Mouse (Mus musculus): Measurements from ENCODE around the gene Nol9.
"Not testable (repeated sequence)": the region's sequence is repeated elsewhere in the genome, so short reads cannot be mapped to it uniquely, and the experiment has no call there.

Gene Nol9

DNA sequence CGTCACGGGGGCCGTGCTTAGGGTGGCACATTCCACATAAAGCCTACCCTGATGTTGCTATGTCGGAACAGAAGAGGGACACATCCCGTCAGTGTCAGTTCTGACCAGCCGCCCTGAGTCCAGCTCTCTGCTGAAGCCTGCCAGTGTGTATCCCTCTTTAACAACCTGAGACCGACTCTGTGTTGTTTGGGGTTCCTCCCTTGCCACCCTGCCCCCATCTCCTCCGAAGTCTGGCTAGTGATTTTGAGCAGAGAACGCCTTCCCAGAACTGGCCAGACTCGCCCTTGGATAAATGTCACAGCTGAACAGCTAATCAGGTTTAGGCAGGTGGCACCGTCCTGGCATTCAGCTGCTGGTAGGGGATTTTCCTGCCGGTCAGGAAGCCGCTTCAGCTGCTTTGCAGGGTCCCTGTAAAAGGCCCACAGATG lies 28.4 kb upstream of the Nol9 start:
- in situ Hi-C loops (cut with MboI, MseI): no loop called here

DNA sequence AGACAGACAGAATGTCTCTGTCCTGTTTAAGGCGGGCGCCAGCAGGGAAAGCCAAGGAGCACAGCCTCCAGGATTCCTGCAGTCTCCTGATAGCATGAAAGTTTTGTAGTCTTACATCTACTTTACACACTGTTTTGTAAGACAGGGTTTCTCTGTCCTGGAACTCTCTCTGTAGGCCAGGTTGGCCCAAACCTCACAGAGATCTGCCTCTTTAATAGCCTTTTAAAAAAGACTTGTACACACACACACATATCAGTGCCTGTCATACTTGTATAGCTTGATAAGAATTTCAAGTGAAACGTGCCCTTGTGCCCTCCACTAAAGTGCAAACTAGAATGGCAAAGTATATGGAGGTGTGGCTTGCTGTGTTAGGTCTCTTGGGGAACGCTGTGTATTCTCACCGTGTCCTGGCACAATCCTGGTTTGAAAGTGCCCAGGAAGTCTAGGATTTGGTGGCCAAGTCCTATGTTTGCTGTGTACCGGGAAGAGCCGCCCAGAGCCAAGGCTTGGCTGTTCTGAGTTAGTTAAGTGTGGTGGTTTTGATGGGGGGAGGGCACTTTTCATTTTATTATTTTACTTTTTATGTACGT lies 27.9 kb upstream of the Nol9 start:
- in situ Hi-C loops (cut with MboI, MseI): no loop called here

DNA sequence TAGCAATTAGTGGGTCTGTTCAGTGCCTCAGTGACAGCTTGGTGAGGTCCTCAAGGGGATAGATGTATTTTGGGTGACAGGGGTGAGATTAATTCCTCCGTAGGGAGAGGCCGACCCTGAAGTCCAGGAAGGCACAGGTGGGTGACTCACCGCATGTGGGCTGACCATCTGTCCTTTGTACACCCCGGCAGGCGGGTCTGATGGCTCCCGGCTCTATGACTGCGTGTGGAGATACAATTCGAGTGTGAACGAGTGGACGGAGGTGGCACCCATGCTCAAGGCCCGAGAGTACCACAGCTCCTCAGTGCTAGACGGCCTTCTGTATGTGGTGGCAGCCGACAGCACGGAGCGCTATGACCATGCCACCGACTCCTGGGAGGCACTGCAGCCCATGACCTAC lies 27.0 kb upstream of the Nol9 start:
- in situ Hi-C loops (cut with MboI, MseI): no loop called here

DNA sequence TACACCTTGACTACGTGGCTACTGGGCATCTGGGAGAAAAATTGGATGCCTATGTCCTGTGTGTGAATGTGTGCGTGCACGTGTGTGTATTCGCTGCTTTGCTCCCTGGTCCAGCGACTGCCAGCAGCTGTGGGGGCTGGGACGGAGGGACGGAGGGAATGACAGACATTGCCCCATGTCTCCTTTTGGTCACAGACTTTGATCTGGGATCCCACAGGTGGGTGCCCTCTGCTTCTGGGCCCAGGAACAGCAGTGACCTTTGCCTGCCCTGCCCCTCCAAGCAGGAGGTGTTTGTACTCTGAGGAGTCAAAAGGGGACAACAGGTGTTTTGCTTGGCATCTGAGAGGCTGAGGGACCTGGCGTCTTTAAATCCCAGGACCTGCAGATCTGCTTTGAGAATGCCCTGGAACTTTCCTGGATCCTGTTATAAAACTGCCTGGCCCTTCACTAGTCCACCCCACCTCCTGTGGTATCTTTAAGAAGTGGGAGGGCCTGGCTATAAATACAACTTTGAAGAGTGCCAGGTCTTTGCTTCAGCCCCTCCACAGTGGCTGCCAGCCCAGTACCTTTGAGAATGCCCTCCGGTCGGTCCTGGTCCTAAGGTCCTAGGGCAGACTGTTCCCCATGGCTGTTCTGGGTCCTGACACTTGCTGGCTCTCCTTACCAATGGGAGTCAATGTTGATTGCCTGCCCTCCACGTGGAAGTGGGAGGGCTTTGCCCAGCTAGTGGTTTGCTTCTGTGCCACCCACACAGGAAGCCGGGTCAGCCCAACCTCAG lies 25.9 kb upstream of the Nol9 start:
- in situ Hi-C loops (cut with MboI, MseI): no loop called here

DNA sequence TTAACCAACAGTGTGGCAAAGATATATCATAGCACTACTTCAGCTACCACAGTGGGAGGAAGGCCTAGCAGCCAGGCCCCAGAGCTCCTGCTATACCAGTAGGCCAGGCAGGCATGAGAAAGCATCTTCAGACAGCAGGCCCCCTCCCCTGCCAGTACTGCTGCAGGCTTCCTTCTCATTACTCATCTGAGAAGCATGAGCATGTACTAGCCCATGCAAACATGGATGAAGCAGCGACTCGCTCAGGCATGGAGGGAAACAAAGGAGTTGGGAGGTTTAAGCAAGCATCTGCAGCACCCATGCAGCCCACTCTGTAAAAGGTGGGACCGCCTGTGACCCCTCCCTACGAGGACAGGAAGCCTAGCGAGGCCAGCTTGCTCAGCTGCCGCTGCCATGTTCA lies 20.0 kb upstream of the Nol9 start:
- in situ Hi-C loops (cut with MboI, MseI): no loop called here

DNA sequence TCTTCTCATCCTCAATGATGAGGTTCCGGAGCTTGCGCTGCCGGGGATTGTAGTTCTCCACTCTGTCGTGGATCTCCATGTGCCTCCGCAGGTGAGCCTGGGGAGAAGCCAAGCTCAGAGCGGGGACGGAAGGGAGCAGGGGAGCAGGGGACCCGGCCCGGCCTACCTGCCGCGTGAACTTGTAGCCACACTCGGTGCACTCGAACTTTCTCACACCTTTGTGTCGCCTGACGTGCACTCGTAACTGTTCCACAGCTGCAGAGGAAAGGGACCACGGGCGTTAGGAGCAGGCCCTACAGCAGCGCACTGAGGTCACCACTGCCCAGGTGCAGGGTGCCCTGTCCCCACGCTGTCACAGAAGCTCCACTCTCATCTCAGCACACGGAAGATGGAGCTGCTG lies 19.1 kb upstream of the Nol9 start:
- in situ Hi-C loops (cut with MboI, MseI): no loop called here

DNA sequence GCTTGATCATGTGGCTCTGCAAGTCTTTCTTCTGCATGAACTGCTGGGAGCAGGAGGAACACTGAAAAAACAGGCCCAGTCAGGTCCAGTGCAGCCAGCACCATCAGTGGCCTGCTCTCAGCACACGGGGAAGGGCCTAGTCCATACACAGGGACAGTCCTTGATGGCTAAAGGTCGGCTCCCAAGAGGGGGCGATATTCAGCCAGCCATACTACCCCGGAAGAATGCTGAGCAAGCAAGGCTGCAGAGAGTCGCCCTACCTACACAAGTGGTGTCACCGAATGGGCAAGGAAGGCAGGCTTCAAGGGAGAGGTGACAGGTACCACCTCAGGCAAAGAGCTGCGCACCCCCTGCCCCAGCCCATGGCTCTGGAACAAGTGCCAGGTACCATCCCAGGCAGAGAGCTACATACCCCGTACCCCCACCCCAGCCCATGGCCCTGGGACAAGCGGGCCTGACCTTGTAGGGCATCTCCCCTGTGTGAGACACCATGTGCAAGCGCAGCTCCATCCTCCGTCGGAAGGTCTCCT lies 17.5 kb upstream of the Nol9 start:
- in situ Hi-C loops (cut with MboI, MseI): no loop called here

DNA sequence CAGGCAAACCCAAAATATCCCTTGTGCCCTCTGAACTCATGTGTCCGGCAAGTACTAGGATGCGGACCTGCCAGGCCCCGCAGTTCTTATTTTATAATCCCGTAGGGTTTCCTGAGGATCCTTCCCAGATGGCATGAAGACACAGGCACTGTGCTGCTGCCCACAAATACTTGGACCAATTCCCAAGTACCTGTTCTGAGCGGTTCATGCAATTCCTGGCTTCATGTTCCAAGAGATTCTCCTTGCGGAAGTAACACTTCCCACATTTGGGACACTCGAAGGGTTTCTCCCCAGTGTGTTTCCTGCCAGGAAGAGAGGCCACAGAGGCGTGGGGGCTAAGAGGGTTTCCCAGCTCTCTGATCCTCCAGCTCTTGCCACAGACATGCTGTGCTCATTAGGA lies 16.6 kb upstream of the Nol9 start:
- in situ Hi-C loops (cut with MboI, MseI): no loop called here

DNA sequence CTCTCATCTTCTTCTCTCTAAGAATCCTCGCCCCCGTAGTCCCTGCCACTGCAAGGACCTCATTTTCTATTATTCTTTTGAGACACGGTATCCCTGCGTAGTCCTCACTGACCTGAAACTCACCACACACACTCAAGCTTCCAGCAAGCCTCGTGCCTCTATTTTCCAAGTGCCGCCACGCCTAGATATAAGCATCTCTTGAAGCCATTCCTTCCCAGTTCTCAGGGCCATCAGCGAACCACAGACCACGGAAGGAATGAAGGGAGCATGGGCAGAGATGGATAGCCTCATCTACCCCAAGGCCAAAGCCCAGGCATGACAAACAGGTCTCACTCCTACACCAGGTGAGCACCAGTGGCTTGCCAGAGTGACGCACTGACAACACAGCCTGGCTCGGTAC lies 14.6 kb upstream of the Nol9 start:
- in situ Hi-C loops (cut with MboI, MseI): no loop called here

DNA sequence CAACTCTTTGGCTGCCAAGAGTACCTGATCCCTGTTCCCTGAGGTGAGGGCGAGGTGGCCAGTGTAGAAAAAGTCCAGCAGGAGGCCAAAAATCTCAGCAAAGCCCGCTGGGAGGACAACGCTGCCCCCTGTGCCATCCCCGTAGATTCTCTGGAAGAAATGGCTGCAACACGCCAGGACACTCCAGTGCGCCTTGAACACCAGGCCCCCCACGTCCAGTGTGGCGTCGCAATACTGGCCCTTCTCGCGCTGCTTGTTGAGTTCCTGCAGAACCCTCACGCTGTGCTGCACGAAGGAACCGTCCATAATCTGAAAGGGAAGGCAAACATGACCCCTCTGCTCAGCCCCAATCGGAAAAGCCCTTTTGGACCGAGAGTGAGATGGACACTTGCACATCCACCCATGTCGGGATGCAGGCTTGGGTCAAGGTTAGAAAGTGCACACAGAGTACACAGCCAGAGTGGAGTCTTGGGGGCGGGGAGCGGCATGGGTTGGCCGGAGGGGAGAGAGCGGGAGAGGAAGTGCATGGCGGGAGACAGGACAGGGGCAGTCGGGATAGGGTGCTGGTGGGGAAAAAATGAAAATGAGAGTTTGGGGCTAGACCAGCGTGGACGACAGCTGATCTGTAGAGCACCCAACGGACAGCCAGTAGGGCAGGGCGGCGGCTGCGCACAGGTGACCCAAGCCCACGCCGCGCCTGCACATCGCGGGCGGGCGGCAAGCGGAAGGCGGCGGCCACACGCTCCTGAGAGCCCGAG lies 12.2 kb upstream of the Nol9 start:
- in situ Hi-C loops (cut with MboI, MseI): no loop called here

DNA sequence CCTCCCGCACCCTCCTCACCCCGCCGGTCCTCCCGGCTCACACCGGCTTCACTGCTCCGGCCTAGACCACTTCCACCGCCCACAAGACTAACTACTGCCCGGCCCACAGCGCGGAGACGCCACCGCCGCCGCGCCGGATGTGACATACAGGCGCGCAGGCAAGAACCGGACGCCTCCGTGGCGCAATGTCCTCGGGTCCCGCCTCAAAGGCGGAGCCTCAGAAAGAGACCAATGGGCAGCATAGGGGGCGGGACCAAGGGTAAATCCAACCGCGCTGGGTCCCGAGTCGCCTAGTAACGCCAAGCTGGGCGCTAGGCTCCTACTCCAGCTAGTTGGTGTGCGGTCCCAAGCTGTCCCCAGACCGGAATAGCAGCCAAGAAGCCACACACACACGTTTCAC lies 11.6 kb upstream of the Nol9 start, which contains the start of gene Zbtb48:
Gene Zbtb48 (minus strand): TSS at position 148 of the 400 bp plus-strand sequence.
- in situ Hi-C loops (cut with MboI, MseI): no loop called here

DNA sequence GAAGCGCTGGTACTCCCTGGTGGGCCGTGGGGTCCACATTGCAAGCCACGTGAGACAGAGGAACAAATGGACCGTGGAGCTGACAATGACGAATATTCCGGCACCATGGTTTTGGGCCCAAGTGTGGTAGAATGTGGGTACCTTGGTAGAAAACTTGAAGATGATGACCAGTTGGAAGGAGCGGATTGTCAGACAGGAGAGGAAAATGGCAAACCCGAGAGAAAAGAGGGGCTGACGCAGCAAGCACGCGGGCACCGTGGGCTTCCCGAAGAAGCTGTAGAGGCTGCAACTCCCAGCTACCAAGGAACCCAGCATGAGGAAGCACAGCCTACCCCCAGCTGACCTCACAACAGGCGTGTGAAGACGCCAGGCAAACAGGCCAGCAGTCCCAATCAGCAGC lies 10.7 kb upstream of the Nol9 start:
- in situ Hi-C loops (cut with MboI, MseI): no loop called here

DNA sequence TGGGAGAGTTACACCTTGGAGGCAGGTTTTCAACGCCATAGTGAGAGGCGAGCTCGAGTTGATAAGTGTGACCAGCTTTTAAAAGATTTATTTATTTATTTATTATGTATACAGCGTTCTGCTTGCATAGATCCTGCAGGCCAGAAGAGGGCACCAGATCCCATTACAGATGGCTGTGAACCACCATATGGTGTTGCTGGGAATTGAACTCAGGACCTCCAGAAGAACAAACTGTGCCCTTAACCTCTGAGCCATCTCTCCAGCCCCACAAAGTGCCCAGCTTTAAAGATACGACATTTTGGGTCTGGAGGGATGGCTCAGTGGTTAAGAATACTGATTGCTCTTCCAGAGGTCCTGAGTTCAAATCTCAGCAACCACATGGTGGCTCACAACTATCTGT lies 10.0 kb upstream of the Nol9 start:
- in situ Hi-C loops (cut with MboI, MseI): no loop called here

DNA sequence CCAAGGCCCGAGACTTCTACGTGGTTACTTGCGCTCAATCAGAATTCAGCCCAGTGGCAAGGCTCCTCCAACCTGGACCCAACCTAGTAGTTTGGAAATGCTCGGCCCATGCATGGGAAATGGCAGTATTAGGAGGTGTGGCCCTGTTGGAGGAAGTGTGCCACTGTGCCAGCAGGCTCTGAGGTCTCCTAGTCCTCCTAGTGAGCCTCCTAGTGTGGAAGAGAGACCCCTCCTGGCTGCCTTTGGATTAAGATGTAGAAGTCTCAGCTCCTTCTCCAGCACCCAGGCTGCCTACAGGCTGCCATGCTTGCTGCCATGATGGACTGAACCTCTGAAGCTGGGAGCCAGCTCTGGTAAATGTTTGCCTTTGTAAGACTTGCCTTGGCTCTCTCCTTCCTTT lies 9.1 kb upstream of the Nol9 start:
- in situ Hi-C loops (cut with MboI, MseI): loop anchor here (5.0 kb wide), 1 partner anchor 48 kb away; no protein-coding TSS in a partner anchor

DNA sequence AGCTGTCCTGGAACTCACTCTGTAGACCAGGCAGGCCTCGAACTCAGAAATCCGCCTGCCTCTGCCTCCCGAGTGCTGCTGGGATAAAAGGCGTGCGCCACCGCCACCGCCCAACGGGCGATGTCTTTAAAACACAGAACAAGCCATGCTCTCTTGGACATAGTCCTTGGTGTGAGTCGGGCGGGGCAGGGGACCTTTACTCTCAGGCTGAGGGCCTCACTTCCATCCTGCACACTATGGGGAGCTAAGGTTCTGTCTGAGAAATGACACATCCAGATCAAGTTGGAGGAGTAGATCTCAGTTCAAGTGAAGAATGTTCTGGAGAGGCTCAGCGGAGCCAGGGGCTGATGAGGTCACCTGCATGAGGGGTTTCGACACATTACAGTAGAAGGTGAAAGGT lies 6.2 kb upstream of the Nol9 start:
- in situ Hi-C loops (cut with MboI, MseI): loop anchor here (5.0 kb wide), 1 partner anchor 51 kb away; no protein-coding TSS in a partner anchor

DNA sequence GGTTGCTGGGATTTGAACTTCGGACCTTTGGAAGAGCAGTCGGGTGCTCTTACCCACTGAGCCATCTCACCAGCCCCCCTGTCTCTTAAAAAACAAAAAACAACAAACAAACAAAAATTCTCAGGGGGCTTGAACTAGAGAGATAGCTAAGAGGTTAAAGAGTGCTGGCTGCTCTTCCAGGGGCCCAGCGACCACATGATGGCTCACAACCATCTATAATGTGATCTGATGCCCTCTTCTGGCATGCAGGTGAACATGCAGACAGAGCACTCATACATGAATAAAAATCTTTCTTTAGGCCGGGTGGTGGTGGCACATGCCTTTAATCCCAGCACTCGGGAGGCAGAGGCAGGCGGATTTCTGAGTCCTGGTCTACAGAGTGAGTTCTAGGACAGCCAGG lies 2.7 kb upstream of the Nol9 start:
- in situ Hi-C loops (cut with MboI, MseI): not testable (repeated sequence)

DNA sequence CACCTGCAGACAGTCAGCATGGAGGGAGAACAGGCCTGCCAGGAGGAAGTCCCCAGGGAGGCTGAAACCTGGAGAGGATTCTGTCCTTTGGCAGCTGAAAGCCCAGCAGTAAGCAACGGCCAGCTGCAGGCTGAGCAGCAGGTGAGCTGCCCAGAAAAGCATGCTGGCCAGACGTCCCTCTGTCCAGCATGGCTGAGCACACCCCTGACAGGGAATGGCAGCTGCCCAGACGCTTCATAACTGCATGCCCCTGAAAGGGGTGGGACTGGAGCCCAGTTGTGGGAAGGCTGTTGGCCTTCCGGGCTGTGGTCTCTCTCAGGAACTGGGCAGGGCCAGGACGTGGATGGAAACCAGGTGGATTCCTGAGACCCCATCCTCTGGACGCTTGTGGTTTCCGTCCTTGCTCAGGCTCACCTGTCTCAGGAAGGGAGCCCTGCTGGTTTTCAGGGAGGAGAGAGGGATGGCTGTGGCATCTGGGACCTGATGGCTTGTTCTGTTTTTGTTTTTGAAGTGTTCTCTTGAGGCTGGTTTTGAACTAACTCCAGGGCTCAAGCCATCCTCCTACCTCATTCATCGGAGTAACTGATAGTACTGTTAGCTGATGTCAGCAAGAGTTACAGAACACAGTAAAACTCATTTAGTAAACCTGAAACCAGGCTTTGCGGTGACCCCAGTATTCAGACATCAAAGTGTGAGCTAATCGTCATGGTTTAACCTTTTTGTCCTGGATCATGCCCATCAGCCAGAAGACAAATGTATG lies 716 bp upstream of the Nol9 start, which contains the start of gene Tas1r1:
Gene Tas1r1 (minus strand): TSS at position 344 of the 760 bp plus-strand sequence.
- in situ Hi-C loops (cut with MboI, MseI): no loop called here

DNA sequence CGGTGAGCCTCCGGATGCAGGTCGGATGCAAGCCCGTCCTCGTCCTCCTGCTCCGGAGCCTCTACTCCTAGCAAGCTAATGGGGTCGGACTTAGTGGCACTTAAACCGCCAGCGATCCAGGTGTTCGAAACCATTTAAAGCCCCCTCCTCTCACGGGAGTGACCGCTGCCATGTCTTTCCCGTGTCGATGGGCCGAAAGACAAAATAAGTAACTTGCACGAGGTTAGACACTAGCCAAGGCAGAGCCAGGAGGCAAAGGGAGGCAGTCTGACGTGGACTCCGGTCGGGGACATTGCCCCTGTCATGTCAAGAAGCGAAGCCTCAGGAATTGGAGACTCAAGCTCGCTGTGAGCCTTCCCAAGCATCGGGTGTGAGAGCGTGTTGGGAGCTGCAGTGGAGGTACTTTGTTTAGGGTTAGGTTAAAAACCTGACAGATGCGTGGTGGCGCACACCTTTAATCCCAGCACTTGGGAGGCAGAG lies 750 bp downstream of the Nol9 start:
- in situ Hi-C loops (cut with MboI, MseI): no loop called here

DNA sequence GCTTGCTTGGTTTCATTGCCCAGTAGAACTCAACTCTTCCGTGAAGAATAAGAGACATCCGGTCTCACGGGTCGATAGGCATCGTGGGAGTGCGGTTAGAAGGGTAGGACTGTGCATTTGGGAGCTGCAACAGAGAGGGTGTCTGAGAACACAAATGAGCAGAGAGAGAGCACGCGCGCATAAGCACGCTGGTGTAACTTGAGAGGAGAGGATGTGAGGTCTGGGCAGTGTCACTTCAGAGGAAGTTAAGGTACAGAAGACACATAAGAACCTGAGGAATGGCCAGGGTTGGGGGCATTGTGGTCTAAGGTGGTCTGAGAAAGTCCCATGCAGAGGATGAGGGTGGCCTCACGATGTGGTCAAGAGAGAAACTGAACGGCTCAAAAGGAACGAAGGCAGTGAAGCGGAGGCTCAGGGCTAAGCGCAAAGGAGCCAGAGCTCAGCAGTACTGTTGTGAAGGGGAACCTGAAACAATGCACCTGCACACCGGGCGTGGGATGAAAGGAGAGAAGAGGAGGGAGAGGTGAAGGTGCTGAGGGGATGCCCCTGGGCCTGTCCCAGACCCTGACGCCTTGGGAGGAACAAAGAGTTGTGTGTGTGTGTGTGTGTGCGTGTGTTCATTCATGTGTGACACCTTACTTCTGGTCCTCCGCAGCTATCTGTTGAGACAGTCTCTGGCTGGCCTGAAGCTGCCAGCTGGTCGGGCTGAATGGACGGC lies 3.0 kb downstream of the Nol9 start:
- in situ Hi-C loops (cut with MboI, MseI): no loop called here

DNA sequence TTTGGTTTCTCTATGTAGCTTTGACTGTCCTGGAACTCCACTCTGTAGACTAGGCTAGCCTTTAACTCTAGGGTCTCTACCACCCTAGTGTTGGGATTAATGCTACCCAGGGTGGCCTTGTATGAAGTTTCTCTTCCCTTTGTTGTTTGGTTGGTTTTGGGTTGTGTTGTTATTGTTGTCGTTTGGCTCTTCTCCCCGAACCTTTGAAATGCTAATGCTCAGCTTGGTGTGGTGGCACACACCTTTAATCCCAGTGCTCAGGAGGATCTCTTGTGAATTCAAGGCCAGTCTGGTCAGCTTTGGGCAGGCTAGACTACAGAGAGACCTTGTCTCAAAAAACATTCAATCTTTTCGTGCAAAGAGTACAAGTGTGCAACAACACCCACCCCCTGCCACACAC lies 4.0 kb downstream of the Nol9 start:
- in situ Hi-C loops (cut with MboI, MseI): no loop called here

DNA sequence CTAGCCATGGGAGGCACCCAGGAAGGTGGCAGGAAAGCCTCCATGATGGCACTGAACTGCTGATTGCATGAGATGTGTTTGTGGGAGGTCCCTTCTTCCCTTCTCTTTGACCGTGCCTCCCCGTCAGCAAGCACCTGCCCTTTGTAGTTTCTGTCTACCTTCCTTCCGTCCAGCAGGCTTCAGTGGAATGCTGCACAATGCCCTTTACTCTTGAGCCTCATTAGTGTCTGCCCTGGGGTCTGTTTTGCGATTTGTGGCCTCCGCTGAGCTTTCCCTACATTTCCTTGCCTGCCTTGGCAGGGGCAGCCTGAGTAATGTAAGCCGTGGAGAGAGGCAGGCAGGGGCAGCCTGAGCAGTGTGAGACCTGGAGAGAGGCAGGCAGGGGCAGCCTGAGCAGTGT lies 5.5 kb downstream of the Nol9 start:
- in situ Hi-C loops (cut with MboI, MseI): no loop called here

All from regulatory T cell (primary cell).